Mouse (Mus musculus): ENCODE results near the gene Tspan10.

- no peak for TF ChIP-seq POLR2A (IDR thresholded peaks at IDR 0.05; ENCODE audit: extremely low read depth, insufficient read depth, low read length)
- TF ChIP-seq CTCF (IDR thresholded peaks at IDR 0.05; ENCODE audit: extremely low read depth, insufficient read depth, low read length) = no peak
Measured at GRCm38 (mm10) chr11:120455413-120455812, 13.0 kb downstream of the Tspan10 start.

Measured in cortical plate, adult 2 months (tissue).